Mouse (Mus musculus) forebrain, embryonic 14.5 days (tissue): Measurements from ENCODE around the gene Ntsr2. TPM values are rescaled to one million over a fixed set of nuclear protein-coding genes. Genes with fewer than 3 reads are reported as not detected.
A peak's percentile ranks its signal among the peaks of the same experiment; 100 is the strongest.

Experiments
- ATAC-seq: fragments of 200-750 bp; cut with Nextera tagmentation; 2 replicates; pipeline ENCODE4 v1.8.0; 2017; ENCODE audit warnings: mild to moderate bottlenecking, moderate library complexity
- DNase-seq: peaks from one replicate; pipeline ENCODE4 v3.0.0-alpha.2; 2015; ENCODE audit warnings: low spot score
- H3K27ac ChIP-seq: fragments of 300-500 bp; sonication (generic); 2 replicates; pipeline ENCODE4 v1.5.1; 2014; ENCODE audit warnings: low read depth, mild to moderate bottlenecking, control low read depth, low read length, moderate library complexity
- H3K27me3 ChIP-seq: fragments of 300-500 bp; sonication (generic); replicated peaks from 2 replicates; pipeline ENCODE4 v1.6.1; 2014; ENCODE audit warnings: low read length, control low read depth, mixed read lengths; ENCODE audit not compliant: control insufficient read depth, insufficient read depth
- H3K36me3 ChIP-seq: fragments of 300-500 bp; sonication (generic); 2 replicates; pipeline ENCODE4 v1.6.1; 2014; ENCODE audit warnings: low read length, control low read depth; ENCODE audit not compliant: control insufficient read depth, insufficient read depth
- H3K4me1 ChIP-seq: fragments of 300-500 bp; sonication (generic); 2 replicates; pipeline ENCODE4 v1.6.1; 2014; ENCODE audit warnings: antibody characterized with exemption, low read length, control low read depth; ENCODE audit not compliant: control insufficient read depth, insufficient read depth
- H3K4me2 ChIP-seq: fragments of 300-500 bp; sonication (generic); 2 replicates; pipeline ENCODE4 v1.6.1; 2014; ENCODE audit warnings: mild to moderate bottlenecking, control low read depth, low read length
- H3K4me3 ChIP-seq: fragments of 300-500 bp; sonication (generic); 2 replicates; pipeline ENCODE4 v1.5.1; 2014; ENCODE audit warnings: low read depth, low read length, control low read depth
- H3K9ac ChIP-seq: fragments of 300-500 bp; sonication (generic); 2 replicates; pipeline ENCODE4 v1.6.1; 2014; ENCODE audit warnings: mild to moderate bottlenecking, low read length, control low read depth, moderate library complexity
- H3K9me3 ChIP-seq: fragments of 300-500 bp; sonication (generic); replicated peaks from 2 replicates; pipeline ENCODE4 v1.6.1; 2016; ENCODE audit warnings: low read length, control low read depth, mixed read lengths; ENCODE audit not compliant: control insufficient read depth
- WGBS: fragments of 180-500 bp; shearing (Covaris S2); extraction: QIAGEN DNeasy Blood & Tissue Kit; methylation state at CpG from one replicate; pipeline ENCODE4 v1.1.7; 2014; 5-methylcytosine and 5-hydroxymethylcytosine counted together
- polyA plus RNA-seq: library from polyadenylated mRNA; unstranded; fragments of >200 nt; fragmentation: Nextera tagmentation; extraction: Ambion mirVana; gene quantifications from 2 replicates; pipeline ENCODE4 v1.2.1, GENCODE M21; 2014

The Ntsr2 gene
- polyA plus RNA-seq, 1 experiment from 2014 or later: 1.0 TPM

GRCm38 (mm10) chr12:16630152-16630865 is 22.9 kb upstream of the Ntsr2 start:
- no peak for DNase-seq
- ATAC-seq: no peak
- Histone ChIP-seq H3K4me3 (no peak overlapping the region), H3K9me3 (no peaks in the 10 kb centered on the region), H3K27me3 (no peaks in the 10 kb centered on the region), H3K36me3 (no peaks in the 10 kb centered on the region), H3K9ac (no peak overlapping the region), H3K4me2 (no peak overlapping the region), H3K4me1 (no peaks in the 10 kb centered on the region), H3K27ac (no peak overlapping the region)
- WGBS: 75% methylated on average over 7 of the region's 7 CpGs

DNA sequence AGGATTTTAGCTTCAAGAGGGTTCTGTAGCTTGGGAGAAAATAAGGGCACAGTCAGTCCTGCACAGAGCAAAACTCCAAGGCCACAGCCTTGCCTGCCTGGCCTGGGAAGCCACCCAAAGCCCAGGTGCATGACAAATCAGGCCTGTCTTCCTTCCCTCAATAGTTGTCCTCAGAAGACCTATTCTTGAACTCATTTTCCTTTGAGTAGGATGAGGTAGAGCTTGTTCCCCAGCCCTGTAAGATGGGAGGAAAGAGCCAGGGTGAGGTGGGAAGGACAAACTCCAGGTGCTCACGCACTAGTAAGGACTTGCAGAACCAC is 22.4 kb upstream of the Ntsr2 start:
- Histone ChIP-seq H3K9me3 (no peaks in the 10 kb centered on the region), H3K4me3 (no peak overlapping the region), H3K27ac (no peak overlapping the region), H3K27me3 (no peaks in the 10 kb centered on the region), H3K4me2 (no peak overlapping the region), H3K9ac (no peak overlapping the region), H3K36me3 (no peaks in the 10 kb centered on the region), H3K4me1 (no peaks in the 10 kb centered on the region)
- 92% methylated on average over 1 of the region's 1 CpGs for whole genome bisulfite sequencing
- ATAC-seq (no peak), DNase-seq (no peak)

DNA sequence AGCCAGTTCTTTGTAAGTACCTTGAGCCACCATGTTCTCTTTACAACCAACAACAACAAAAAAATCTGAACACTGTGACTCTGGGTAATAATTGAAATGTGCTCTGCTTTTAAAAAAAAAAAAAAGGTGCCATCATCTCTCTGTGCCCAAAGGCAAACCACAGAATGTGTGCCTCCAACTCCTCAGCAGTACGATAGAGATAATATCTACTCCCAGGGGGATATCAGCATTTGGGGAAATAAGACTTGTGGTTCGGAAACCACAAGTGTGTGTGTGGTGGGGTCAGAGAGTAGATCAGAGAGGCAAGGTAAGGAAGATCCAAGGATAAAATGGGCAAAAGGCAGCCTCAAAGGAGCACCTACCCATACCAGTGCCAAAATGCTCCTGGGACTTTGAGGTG is 21.8 kb upstream of the Ntsr2 start:
- Histone ChIP-seq H3K4me1 (no peaks in the 10 kb centered on the region), H3K4me3 (no peak overlapping the region), H3K9ac (no peak overlapping the region), H3K27ac (no peak overlapping the region), H3K27me3 (no peaks in the 10 kb centered on the region), H3K36me3 (no peaks in the 10 kb centered on the region), H3K9me3 (no peaks in the 10 kb centered on the region), H3K4me2 (no peak overlapping the region)
- ATAC-seq (no peak), DNase-seq (no peak)
- WGBS: 91% methylated on average over 2 of the region's 2 CpGs

DNA sequence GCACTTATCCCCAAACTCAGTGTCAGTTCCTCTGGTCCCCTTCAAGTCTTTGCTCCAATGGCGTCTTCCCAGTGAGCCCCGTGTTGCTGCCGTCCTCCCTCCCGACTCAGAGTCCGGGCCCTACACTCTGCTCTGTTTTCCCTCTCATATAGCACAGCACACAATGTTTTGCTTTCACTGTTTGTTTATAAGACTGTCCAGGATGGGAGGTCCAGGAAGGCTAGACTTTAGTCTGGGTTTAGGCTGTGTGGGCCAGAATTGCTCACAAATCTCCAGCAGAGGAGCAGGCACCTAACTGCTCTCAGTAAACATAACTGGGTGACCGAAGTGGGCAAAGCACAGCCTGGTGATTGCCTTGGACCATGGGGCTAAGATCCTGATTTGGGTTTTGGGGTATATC is 19.9 kb upstream of the Ntsr2 start:
- Histone ChIP-seq H3K27ac (no peak overlapping the region), H3K9me3 (no peaks in the 10 kb centered on the region), H3K36me3 (no peaks in the 10 kb centered on the region), H3K4me2 (no peak overlapping the region), H3K27me3 (no peaks in the 10 kb centered on the region), H3K4me3 (no peak overlapping the region), H3K4me1 (no peaks in the 10 kb centered on the region), H3K9ac (no peak overlapping the region)
- ATAC-seq: no peak
- 92% methylated on average over 6 of the region's 6 CpGs for WGBS
- no peak for DNase-seq

DNA sequence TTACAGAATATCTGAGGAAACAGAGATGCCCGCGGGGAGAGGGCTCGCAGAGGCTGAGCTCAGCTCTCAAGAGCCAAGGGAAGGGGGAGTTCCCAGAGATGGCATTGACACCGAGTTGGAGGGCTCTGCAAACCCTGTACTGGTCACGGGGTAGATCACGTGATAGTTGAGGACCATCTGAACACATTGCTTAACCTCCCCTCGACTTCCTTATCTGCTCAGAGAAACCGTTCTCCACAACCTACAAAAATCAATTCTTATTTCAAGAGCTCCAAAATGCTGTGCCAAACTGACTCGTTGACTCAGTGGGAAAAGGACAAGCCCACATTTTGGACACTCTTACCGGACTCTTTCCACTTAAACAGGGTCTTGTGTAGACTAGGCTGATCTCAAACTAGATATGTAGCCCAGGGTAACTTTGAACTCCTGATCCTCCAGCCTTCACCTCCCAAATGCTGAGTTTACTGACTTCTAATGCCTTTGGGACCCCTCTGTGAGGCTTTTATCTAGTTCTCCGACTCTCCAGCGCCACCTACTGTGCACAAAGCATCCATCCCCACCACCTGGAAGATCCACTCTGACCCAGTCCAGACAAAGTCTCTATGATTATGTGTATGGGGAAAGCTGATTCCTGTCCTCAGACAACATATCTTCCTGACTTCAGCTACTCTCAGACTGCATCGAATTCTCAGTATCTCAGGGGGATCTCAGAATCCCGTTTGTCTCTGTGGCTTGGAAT is 18.9 kb upstream of the Ntsr2 start:
- no peaks in the 10 kb centered on the region for H3K27me3 ChIP-seq
- 58% methylated on average over 14 of the region's 14 CpGs for WGBS
- ATAC-seq: peak; percentile 65

GRCm38 (mm10) chr12:16635816-16636215 is 17.4 kb upstream of the Ntsr2 start:
- 77% methylated on average over 6 of the region's 6 CpGs for WGBS
- no peak for ATAC-seq

More for the DNA sequence above, 18.9 kb upstream of the Ntsr2 start:
- Histone ChIP-seq H3K4me3 (no peak overlapping the region), H3K27ac (no peak overlapping the region), H3K4me2 (no peak overlapping the region), H3K4me1 (no peaks in the 10 kb centered on the region), H3K9me3 (no peaks in the 10 kb centered on the region), H3K9ac (no peak overlapping the region), H3K36me3 (no peaks in the 10 kb centered on the region)
- peak; percentile 72 for DNase-seq

GRCm38 (mm10) chr12:16639078-16639771 is 14.0 kb upstream of the Ntsr2 start:
- 76% methylated on average over 12 of the region's 12 CpGs for WGBS
- H3K9me3 ChIP-seq: no peaks in the 10 kb centered on the region
- DNase-seq (no peak), ATAC-seq (no peak)
- H3K27ac ChIP-seq: no peak overlapping the region
- H3K27me3 ChIP-seq: no peaks in the 10 kb centered on the region
- H3K9ac ChIP-seq: no peak overlapping the region
- no peaks in the 10 kb centered on the region for H3K36me3 ChIP-seq
- no peak overlapping the region for H3K4me2 ChIP-seq
- no peak overlapping the region for H3K4me3 ChIP-seq
- H3K4me1 ChIP-seq: peaks cover 9% of the 10 kb centered on the region

More at GRCm38 (mm10) chr12:16635816-16636215, 17.4 kb upstream of the Ntsr2 start:
- H3K4me2 ChIP-seq: no peak overlapping the region
- no peak for DNase-seq
- H3K36me3 ChIP-seq: no peaks in the 10 kb centered on the region
- no peaks in the 10 kb centered on the region for H3K9me3 ChIP-seq
- no peak overlapping the region for H3K27ac ChIP-seq
- no peak overlapping the region for H3K4me3 ChIP-seq
- no peaks in the 10 kb centered on the region for H3K27me3 ChIP-seq
- H3K9ac ChIP-seq: no peak overlapping the region
- H3K4me1 ChIP-seq: no peaks in the 10 kb centered on the region

DNA sequence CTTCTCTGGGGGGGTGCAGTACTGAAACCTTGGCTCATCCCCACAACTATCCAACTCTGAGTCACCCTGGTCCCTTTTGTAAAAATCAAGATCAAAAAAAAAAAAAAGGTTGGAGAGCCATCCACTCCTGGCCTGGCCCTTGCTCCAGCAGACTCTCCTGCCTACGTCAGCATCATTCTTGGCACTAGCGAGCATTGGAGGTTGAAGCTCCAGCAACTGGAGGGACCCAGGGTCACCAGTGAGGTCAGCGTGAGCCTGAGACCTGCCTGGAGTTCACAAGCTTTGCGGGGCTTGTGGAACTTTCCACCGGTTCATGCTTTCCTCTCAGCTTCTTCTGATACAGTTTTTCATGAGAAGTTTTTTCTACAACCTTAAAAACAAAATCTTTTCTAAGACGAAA is 13.1 kb upstream of the Ntsr2 start:
- no peak overlapping the region for H3K4me2 ChIP-seq
- no peak for DNase-seq
- 96% methylated on average over 6 of the region's 6 CpGs for WGBS
- peaks cover 12% of the 10 kb centered on the region for H3K4me1 ChIP-seq
- H3K36me3 ChIP-seq: no peaks in the 10 kb centered on the region
- H3K27ac ChIP-seq: no peak overlapping the region
- H3K9ac ChIP-seq: no peak overlapping the region
- H3K9me3 ChIP-seq: no peaks in the 10 kb centered on the region
- H3K4me3 ChIP-seq: no peak overlapping the region
- no peak for ATAC-seq
- H3K27me3 ChIP-seq: no peaks in the 10 kb centered on the region

DNA sequence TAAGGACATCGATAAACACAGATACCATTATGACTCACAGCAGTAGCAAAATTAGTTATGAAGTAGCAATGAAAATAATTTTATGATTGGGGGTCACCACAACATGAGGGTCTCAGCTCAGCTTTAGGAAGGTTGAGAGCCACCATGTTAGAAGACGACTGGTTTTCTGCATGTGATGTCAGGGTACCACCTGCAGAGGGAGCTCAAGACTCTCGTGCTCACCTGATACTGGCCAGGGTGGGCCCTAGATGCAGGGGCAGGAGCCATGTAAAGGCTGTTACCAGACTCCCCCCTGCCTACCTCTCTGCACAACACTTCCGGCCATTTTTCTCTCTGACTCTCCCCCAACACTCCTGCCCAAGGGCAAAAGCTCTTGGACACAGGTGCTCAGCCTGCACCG is 11.2 kb upstream of the Ntsr2 start:
- H3K27ac ChIP-seq: no peak overlapping the region
- H3K9me3 ChIP-seq: no peaks in the 10 kb centered on the region
- no peaks in the 10 kb centered on the region for H3K27me3 ChIP-seq
- peaks cover 12% of the 10 kb centered on the region for H3K4me1 ChIP-seq
- no peak overlapping the region for H3K9ac ChIP-seq
- WGBS: 65% methylated on average over 5 of the region's 5 CpGs
- H3K4me2 ChIP-seq: no peak overlapping the region
- DNase-seq (no peak), ATAC-seq (no peak)
- no peak overlapping the region for H3K4me3 ChIP-seq
- H3K36me3 ChIP-seq: no peaks in the 10 kb centered on the region
